Mouse (Mus musculus): ENCODE data around the gene Pcbd2.
"Not testable (repeated sequence)": the region's sequence is repeated elsewhere in the genome, so short reads cannot be mapped to it uniquely, and the experiment has no call there.

Pcbd2 gene

GRCm38 (mm10) chr13:55727120-55727838 lies at the start of gene Pcbd2:
Gene Pcbd2, plus strand, starts transcription at chr13:55727368.
- peak; percentile 88 for DNase-seq (ENCODE audit: low read depth)

GRCm38 (mm10) chr13:55682201-55682600 lies 45.0 kb upstream of the Pcbd2 start:
- no peak for DNase-seq (ENCODE audit: low read depth)

- no peak for DNase-seq (ENCODE audit: low read depth)
Observed at GRCm38 (mm10) chr13:55683581-55683980, 43.6 kb upstream of the Pcbd2 start.

- no peak for DNase-seq (ENCODE audit: low read depth)
Observed at GRCm38 (mm10) chr13:55686107-55686633, 41.0 kb upstream of the Pcbd2 start.

GRCm38 (mm10) chr13:55687927-55688602 lies 39.1 kb upstream of the Pcbd2 start:
- DNase-seq (ENCODE audit: low read depth) = no peak

- peak; percentile 96 for DNase-seq (ENCODE audit: low read depth)
Observed at GRCm38 (mm10) chr13:55692535-55693242, 34.5 kb upstream of the Pcbd2 start, which contains the start of gene B230219D22Rik. Gene B230219D22Rik, plus strand, starts transcription at chr13:55693124.

GRCm38 (mm10) chr13:55693243-55693721 lies 33.9 kb upstream of the Pcbd2 start:
- peak; percentile 53 for DNase-seq (ENCODE audit: low read depth)

- peak; percentile 59 for DNase-seq (ENCODE audit: low read depth)
Observed at GRCm38 (mm10) chr13:55694110-55694509, 33.1 kb upstream of the Pcbd2 start.

- DNase-seq (ENCODE audit: low read depth) = not testable (repeated sequence)
Observed at GRCm38 (mm10) chr13:55695989-55696388, 31.2 kb upstream of the Pcbd2 start.

- peak; percentile 20 for DNase-seq (ENCODE audit: low read depth)
Observed at GRCm38 (mm10) chr13:55704301-55704700, 22.9 kb upstream of the Pcbd2 start.

- DNase-seq (ENCODE audit: low read depth) = peak; percentile 2
Observed at GRCm38 (mm10) chr13:55712846-55713245, 14.3 kb upstream of the Pcbd2 start.

GRCm38 (mm10) chr13:55714501-55715166 lies 12.5 kb upstream of the Pcbd2 start, which contains the start of gene Txndc15:
Gene Txndc15, plus strand, starts transcription at chr13:55714650.
- peak; percentile 90 for DNase-seq (ENCODE audit: low read depth)

- DNase-seq (ENCODE audit: low read depth) = no peak
Observed at GRCm38 (mm10) chr13:55715167-55715512, 12.0 kb upstream of the Pcbd2 start.

GRCm38 (mm10) chr13:55715908-55716510 lies 11.2 kb upstream of the Pcbd2 start:
- no peak for DNase-seq (ENCODE audit: low read depth)

- no peak for DNase-seq (ENCODE audit: low read depth)
Observed at GRCm38 (mm10) chr13:55721516-55721915, 5.7 kb upstream of the Pcbd2 start.

GRCm38 (mm10) chr13:55721995-55722394 lies 5.2 kb upstream of the Pcbd2 start:
- no peak for DNase-seq (ENCODE audit: low read depth)

- no peak for DNase-seq (ENCODE audit: low read depth)
Observed at GRCm38 (mm10) chr13:55726598-55727119, 509 bp upstream of the Pcbd2 start.

GRCm38 (mm10) chr13:55727839-55728238 lies 671 bp downstream of the Pcbd2 start:
- peak; percentile 83 for DNase-seq (ENCODE audit: low read depth)

- DNase-seq (ENCODE audit: low read depth) = no peak
Observed at GRCm38 (mm10) chr13:55730716-55731115, 3.5 kb downstream of the Pcbd2 start.

GRCm38 (mm10) chr13:55732121-55732520 lies 5.0 kb downstream of the Pcbd2 start:
- no peak for DNase-seq (ENCODE audit: low read depth)
